Mouse (Mus musculus) CD4-positive helper T cell, adult 2 months (primary cell): Measurements from ENCODE around the gene Sipa1l3.

Experiments used
- DNase-seq: peaks from one replicate; pipeline ENCODE4 v3.0.0-alpha.2; 2012; ENCODE audit warnings: low read depth, missing footprints, low spot score

The Sipa1l3 gene

GRCm38 (mm10) chr7:29480590-29481344 is 37.7 kb downstream of the Sipa1l3 start:
- DNase-seq = no peak

- no peak for DNase-seq
These were observed 38.3 kb downstream of the Sipa1l3 start for GRCm38 (mm10) chr7:29480183-29480582.

- no peak for DNase-seq
These were observed 43.4 kb downstream of the Sipa1l3 start for GRCm38 (mm10) chr7:29475005-29475404.

GRCm38 (mm10) chr7:29471309-29471708 is 47.1 kb downstream of the Sipa1l3 start:
- no peak for DNase-seq

GRCm38 (mm10) chr7:29469602-29470344 is 48.7 kb downstream of the Sipa1l3 start:
- DNase-seq = no peak

GRCm38 (mm10) chr7:29468593-29468992 is 49.8 kb downstream of the Sipa1l3 start:
- no peak for DNase-seq

- no peak for DNase-seq
These were observed 51.9 kb downstream of the Sipa1l3 start for GRCm38 (mm10) chr7:29466585-29466984.

GRCm38 (mm10) chr7:29465736-29466135 is 52.7 kb downstream of the Sipa1l3 start:
- DNase-seq = no peak

GRCm38 (mm10) chr7:29462820-29463219 is 55.6 kb downstream of the Sipa1l3 start:
- DNase-seq = no peak

GRCm38 (mm10) chr7:29462178-29462577 is 56.3 kb downstream of the Sipa1l3 start:
- no peak for DNase-seq

GRCm38 (mm10) chr7:29461557-29461956 is 56.9 kb downstream of the Sipa1l3 start:
- DNase-seq = no peak

- no peak for DNase-seq
These were observed 59.3 kb downstream of the Sipa1l3 start for GRCm38 (mm10) chr7:29458889-29459740.

- DNase-seq = no peak
These were observed 60.7 kb downstream of the Sipa1l3 start for GRCm38 (mm10) chr7:29457772-29458171.

- no peak for DNase-seq
These were observed 61.7 kb downstream of the Sipa1l3 start for GRCm38 (mm10) chr7:29456716-29457115.

GRCm38 (mm10) chr7:29455591-29455990 is 62.9 kb downstream of the Sipa1l3 start:
- DNase-seq = no peak

- DNase-seq = no peak
These were observed 63.5 kb downstream of the Sipa1l3 start for GRCm38 (mm10) chr7:29454965-29455364.

GRCm38 (mm10) chr7:29452991-29453741 is 65.3 kb downstream of the Sipa1l3 start:
- no peak for DNase-seq

- no peak for DNase-seq
These were observed 66.1 kb downstream of the Sipa1l3 start for GRCm38 (mm10) chr7:29452381-29452780.

GRCm38 (mm10) chr7:29450175-29450574 is 68.3 kb downstream of the Sipa1l3 start:
- no peak for DNase-seq

- no peak for DNase-seq
These were observed 69.6 kb downstream of the Sipa1l3 start for GRCm38 (mm10) chr7:29448830-29449229.

GRCm38 (mm10) chr7:29447147-29447829 is 71.2 kb downstream of the Sipa1l3 start:
- no peak for DNase-seq
